Mouse (Mus musculus) heart, embryonic 11.5 days (tissue): ENCODE data around the gene Gm9945. TPM values are rescaled to one million over a fixed set of nuclear protein-coding genes. Genes with fewer than 3 reads are reported as not detected.

Experiments used
- ATAC-seq: fragments of 200-750 bp; cut with Nextera tagmentation; replicated peaks from 2 replicates; pipeline ENCODE4 v1.8.0; 2017; ENCODE audit warnings: moderate library complexity; ENCODE audit not compliant: insufficient number of reproducible peaks, low FRiP score, low TSS enrichment
- H3K27ac ChIP-seq: fragments of 300-500 bp; sonication (generic); 2 replicates; pipeline ENCODE4 v1.5.1; 2014; ENCODE audit warnings: mild to moderate bottlenecking, low read depth, low read length
- H3K27me3 ChIP-seq: fragments of 300-500 bp; sonication (generic); 2 replicates; pipeline ENCODE4 v1.6.1; 2014; ENCODE audit warnings: mild to moderate bottlenecking, low read length, mixed read lengths; ENCODE audit not compliant: control insufficient read depth, insufficient read depth
- H3K36me3 ChIP-seq: fragments of 300-500 bp; sonication (generic); 2 replicates; pipeline ENCODE4 v1.6.1; 2014; ENCODE audit warnings: mild to moderate bottlenecking, low read length, moderate library complexity, mixed read lengths; ENCODE audit not compliant: control insufficient read depth, insufficient read depth
- H3K4me1 ChIP-seq: fragments of 300-500 bp; sonication (generic); 2 replicates; pipeline ENCODE4 v1.6.1; 2014; ENCODE audit warnings: low read length; ENCODE audit not compliant: control insufficient read depth, insufficient read depth
- H3K4me2 ChIP-seq: fragments of 300-500 bp; sonication (generic); 2 replicates; pipeline ENCODE4 v1.6.1; 2014; ENCODE audit warnings: mild to moderate bottlenecking, moderate library complexity
- H3K4me3 ChIP-seq: fragments of 300-500 bp; sonication (generic); 2 replicates; pipeline ENCODE4 v1.5.1; 2014; ENCODE audit warnings: low read depth, low read length
- H3K9ac ChIP-seq: fragments of 300-500 bp; sonication (generic); 2 replicates; pipeline ENCODE4 v1.6.1; 2014; ENCODE audit warnings: mild to moderate bottlenecking, low read depth, low read length, moderate library complexity
- H3K9me3 ChIP-seq: fragments of 300-500 bp; sonication (generic); replicated peaks from 2 replicates; pipeline ENCODE4 v1.6.1; 2016; ENCODE audit warnings: low read length; ENCODE audit not compliant: control insufficient read depth
- WGBS: fragments of 180-500 bp; shearing (Covaris S2); extraction: QIAGEN DNeasy Blood & Tissue Kit; methylation state at CpG from one replicate; pipeline ENCODE4 v1.1.7; 2014; ENCODE audit not compliant: insufficient replicate concordance; 5-methylcytosine and 5-hydroxymethylcytosine counted together
- polyA plus RNA-seq: library from polyadenylated mRNA; unstranded; fragments of >200 nt; fragmentation: Nextera tagmentation; extraction: Ambion mirVana; gene quantifications from 2 replicates; pipeline ENCODE4 v1.2.1, GENCODE M21; 2014

Gm9945 gene
- polyA plus RNA-seq, 1 experiment from 2014 or later, result 0.29 TPM

DNA sequence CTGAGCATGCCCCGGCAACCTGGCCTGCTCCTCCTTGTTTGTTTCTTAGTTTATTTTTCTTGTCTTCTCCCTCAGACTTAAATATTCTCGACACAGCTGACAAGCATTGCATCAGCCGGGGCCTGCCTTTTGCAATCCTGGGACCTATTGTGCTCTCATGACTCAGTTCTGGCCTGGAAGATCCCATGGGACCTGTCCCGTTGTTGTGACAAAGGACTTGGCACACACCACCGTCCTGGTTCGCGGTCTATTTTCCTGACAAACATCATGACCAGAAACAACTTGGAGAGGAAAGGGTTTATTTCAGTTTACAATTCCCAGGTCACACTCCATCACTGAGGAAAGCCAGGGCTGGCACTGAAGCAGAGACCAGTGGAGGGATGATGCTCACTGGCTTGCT, 28.2 kb downstream of the Gm9945 start:
- WGBS, result 65% methylated on average over 7 of the region's 7 CpGs
- no peak overlapping the region for H3K9ac ChIP-seq
- no peak for ATAC-seq
- no peaks in the 10 kb centered on the region for H3K36me3 ChIP-seq
- no peaks in the 10 kb centered on the region for H3K9me3 ChIP-seq
- H3K4me1 ChIP-seq, result no peaks in the 10 kb centered on the region
- no peak overlapping the region for H3K4me2 ChIP-seq
- H3K27me3 ChIP-seq, result no peaks in the 10 kb centered on the region
- H3K27ac ChIP-seq, result no peak overlapping the region
- H3K4me3 ChIP-seq, result no peak overlapping the region

DNA sequence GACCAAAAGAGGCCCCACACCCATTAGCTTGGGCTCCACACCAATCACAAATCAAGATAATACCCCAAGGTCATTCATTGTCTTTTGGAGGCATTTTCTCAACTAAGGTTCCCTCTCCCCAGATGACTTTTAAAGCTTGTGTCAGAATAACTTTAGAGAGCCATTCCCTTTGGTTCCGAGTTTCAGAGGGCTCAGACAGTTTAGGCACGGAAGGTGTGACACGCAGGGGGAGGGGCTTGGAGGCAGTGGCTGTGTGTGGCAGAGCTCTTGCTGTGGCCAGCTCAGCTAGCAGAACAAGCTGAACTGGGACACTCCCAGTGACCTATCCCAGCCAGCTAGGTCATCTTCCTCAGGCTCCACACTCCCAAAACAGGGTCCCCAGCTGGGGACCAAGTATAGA, 28.6 kb downstream of the Gm9945 start:
- H3K4me2 ChIP-seq, result no peak overlapping the region
- H3K9ac ChIP-seq, result no peak overlapping the region
- H3K27me3 ChIP-seq, result no peaks in the 10 kb centered on the region
- no peak overlapping the region for H3K27ac ChIP-seq
- H3K4me3 ChIP-seq, result no peak overlapping the region
- H3K9me3 ChIP-seq, result no peaks in the 10 kb centered on the region
- H3K36me3 ChIP-seq, result no peaks in the 10 kb centered on the region
- 43% methylated on average over 3 of the region's 3 CpGs for WGBS
- ATAC-seq, result no peak
- no peaks in the 10 kb centered on the region for H3K4me1 ChIP-seq

DNA sequence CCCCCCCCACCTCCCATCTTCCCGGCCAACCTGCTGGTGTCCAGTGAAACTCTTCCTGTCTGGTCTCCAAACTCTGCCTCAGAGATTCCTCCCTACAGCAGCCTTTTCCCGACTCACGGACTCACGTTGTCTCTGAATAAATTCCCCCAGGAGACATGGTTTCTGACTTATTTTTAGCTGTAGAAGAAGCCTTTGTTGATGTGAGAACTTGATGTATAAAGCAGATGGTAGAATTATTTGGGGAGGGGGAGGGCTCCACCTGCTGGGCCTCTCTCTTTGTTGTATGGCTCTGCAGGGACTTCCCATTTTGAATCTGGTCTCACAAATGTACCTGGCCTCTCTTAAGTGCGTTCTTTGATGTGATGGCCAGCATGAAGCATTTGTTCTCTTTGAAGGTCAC, 30.4 kb downstream of the Gm9945 start:
- no peaks in the 10 kb centered on the region for H3K27me3 ChIP-seq
- H3K4me2 ChIP-seq, result no peak overlapping the region
- no peaks in the 10 kb centered on the region for H3K4me1 ChIP-seq
- no peak overlapping the region for H3K9ac ChIP-seq
- H3K4me3 ChIP-seq, result no peak overlapping the region
- H3K9me3 ChIP-seq, result no peaks in the 10 kb centered on the region
- H3K27ac ChIP-seq, result no peak overlapping the region
- WGBS, result 41% methylated on average over 5 of the region's 5 CpGs
- no peak for ATAC-seq
- H3K36me3 ChIP-seq, result no peaks in the 10 kb centered on the region

DNA sequence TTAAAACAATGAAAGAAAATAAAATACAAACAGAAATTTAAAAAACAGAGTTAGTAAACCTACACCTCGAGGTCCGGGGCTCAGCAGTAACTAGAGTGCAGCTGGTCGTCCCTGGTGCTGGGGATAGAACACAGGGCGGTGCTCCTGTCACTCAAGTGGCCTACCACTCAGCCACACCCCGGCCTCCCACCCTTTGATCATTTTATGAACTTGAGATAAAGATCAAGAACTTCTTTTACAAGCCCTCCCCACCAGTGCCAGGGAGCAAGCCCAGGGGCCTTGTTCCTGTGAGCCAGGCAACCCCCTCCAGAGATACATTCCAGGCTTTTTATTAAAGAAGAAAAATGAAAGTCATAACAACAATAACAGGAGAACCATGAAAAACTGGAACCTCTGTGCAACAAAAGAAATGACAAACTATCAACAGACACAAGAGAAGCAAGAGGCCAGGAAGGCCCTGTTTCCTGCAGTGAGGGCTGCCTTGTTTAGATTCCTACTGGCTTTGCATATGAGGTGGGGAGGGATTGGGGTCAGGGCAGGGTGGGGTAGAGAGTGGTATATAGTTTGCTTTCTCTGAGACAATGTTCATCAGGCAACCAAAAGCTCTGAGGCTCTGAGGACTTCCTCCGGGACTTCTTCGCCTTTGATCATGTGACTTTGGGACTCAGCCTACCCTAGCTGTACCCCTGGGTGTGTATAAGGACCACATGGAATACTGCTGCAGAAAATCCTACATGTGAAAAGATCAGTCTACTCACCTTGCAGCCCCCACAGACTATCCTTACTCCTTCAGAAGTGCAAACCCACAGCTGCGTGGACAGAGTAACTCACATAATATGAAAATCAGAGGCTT, 37.0 kb downstream of the Gm9945 start:
- no peak for ATAC-seq
- H3K4me1 ChIP-seq, result peaks cover 22% of the 10 kb centered on the region
- H3K9ac ChIP-seq, result no peak overlapping the region
- H3K27me3 ChIP-seq, result no peaks in the 10 kb centered on the region
- no peaks in the 10 kb centered on the region for H3K9me3 ChIP-seq
- H3K4me2 ChIP-seq, result no peak overlapping the region
- no peaks in the 10 kb centered on the region for H3K36me3 ChIP-seq
- H3K27ac ChIP-seq, result no peak overlapping the region
- no peak overlapping the region for H3K4me3 ChIP-seq
- WGBS, result 51% methylated on average over 8 of the region's 8 CpGs

DNA sequence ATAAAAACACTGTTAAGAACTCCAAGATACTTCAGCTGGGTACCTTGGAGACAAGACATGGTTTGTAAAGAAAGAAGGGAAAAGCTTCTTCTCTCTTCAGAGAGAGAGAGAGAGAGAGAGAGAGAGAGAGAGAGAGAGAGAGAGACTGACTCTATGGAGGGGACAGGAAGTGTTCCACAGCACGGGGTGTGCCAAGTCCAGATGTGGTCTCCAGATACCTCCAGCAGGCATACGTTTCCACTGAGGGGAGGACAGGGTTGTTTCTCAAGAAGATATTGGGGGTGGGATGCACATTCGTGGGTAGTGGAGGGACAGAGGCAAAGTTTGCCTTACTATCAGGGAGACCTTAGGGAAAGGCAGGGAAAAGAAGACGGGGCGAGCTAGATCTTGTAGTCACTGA, 38.8 kb downstream of the Gm9945 start:
- Histone ChIP-seq H3K4me3 (no peak overlapping the region), H3K36me3 (no peaks in the 10 kb centered on the region), H3K9me3 (no peaks in the 10 kb centered on the region), H3K9ac (no peak overlapping the region), H3K4me2 (no peak overlapping the region), H3K27ac (no peak overlapping the region), H3K4me1 (peaks cover 32% of the 10 kb centered on the region), H3K27me3 (no peaks in the 10 kb centered on the region)
- no peak for ATAC-seq
- WGBS, result 40% methylated on average over 5 of the region's 5 CpGs

DNA sequence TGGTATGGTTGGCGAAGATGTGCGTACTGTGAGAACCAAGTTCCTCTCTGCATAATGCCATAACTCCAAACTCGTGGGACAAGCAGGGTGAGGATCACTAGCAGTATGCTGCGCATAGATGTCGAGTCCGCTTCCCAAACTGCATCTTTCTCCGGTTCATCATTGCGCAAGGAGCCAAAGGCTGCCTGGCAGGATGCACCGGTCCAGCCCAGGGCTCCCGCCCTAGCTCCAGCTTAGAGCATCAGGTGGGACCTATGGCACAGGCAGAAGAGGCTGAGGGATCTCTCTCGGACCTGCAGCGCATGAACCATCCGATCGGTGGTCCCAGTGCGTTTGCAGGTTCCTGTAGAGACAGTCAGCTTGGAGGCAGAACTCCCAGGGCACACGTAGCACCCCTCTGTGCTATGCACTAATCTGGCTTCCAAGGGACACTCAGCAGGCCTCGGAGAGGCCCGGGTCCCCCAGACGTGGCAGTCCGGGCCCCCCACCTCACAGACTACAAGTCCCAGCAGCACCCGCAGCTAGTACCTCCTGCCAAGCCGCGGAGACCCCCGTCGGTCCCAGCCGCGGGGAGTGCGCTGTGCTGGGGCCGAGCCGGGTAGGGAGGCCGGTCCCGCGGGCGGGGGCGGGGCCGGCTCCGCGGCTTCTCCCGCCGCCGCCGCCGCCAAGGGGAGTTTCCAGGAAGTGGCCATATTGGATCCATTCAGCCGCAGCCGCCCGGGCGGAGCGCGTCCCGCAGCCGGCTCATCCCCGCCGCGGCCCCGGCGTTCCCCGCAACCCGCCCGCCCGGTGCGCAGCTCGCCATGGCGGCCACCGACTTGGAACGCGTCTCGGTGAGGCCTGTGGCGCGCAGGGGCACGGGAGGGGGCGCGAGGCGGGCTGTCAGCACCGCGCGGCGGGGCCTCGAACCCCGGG, 39.5 kb downstream of the Gm9945 start, which contains the start of gene Sept8:
Sept8 (plus strand) TSS at position 51 of the 915 bp plus-strand sequence.
- Histone ChIP-seq H3K27me3 (no peaks in the 10 kb centered on the region), H3K9ac (peak within 1 kb of the TSS; percentile 89), H3K4me1 (peaks cover 33% of the 10 kb centered on the region), H3K4me3 (peak within 1 kb of the TSS; percentile 81), H3K4me2 (peak within 1 kb of the TSS; percentile 84), H3K27ac (peak within 1 kb of the TSS; percentile 71), H3K9me3 (no peaks in the 10 kb centered on the region), H3K36me3 (no peaks in the 10 kb centered on the region)
- peak; percentile 62 for ATAC-seq
- 4% methylated on average over 66 of the region's 79 CpGs for WGBS

DNA sequence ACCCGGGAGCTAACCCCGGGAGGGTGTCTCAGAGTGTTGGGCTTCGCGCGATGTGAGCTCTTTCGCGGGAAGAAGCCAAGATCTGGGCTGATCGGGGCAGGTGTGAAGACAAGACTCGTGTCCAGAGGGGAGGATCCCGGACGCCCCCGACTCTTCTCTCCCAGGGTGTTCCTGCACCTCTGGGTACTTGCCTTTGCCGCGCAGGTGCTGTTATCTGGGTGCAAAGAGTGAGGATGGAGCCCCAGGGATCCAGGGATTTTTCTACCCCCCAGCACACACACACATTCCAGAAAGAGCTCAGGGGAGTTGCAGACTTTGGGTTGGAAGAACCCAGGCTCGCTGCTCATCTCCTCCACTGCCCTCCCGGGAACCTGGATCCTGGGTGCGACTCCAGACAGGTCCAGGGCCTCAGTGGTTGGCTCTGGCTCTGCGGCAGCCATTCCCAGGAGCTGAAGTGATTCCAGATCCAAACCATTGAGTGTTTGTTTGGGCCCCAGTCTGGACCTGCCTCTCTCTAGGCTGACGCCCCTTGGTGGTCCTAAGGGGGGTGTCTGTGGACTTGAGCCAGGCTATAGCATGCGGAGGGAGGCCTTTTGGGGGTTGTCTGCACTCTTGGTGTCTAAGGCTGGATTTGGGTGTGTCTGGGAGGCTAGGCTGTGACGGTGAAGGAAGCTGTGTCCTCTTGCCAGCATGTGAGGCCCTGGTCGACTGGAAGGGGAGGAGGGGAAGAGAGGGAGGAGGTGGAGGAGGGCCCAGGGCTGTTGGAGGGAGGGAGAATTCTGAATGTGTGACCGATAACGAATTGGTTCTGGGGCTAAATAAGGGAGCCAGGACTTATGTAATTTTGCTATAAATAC, 40.4 kb downstream of the Gm9945 start:
- WGBS, result 2% methylated on average over 24 of the region's 24 CpGs
- peaks cover 41% of the 10 kb centered on the region for H3K4me1 ChIP-seq
- ATAC-seq, result no peak

More for the DNA sequence above, 40.4 kb downstream of the Gm9945 start:
- no peaks in the 10 kb centered on the region for H3K9me3 ChIP-seq
- peak overlapping the region; percentile 81 for H3K4me3 ChIP-seq
- peak overlapping the region; percentile 71 for H3K27ac ChIP-seq
- H3K4me2 ChIP-seq, result peak overlapping the region; percentile 84
- peak overlapping the region; percentile 89 for H3K9ac ChIP-seq
- H3K27me3 ChIP-seq, result no peaks in the 10 kb centered on the region
- no peaks in the 10 kb centered on the region for H3K36me3 ChIP-seq
